Mouse (Mus musculus): ENCODE data around the gene Nxnl1.

DNA sequence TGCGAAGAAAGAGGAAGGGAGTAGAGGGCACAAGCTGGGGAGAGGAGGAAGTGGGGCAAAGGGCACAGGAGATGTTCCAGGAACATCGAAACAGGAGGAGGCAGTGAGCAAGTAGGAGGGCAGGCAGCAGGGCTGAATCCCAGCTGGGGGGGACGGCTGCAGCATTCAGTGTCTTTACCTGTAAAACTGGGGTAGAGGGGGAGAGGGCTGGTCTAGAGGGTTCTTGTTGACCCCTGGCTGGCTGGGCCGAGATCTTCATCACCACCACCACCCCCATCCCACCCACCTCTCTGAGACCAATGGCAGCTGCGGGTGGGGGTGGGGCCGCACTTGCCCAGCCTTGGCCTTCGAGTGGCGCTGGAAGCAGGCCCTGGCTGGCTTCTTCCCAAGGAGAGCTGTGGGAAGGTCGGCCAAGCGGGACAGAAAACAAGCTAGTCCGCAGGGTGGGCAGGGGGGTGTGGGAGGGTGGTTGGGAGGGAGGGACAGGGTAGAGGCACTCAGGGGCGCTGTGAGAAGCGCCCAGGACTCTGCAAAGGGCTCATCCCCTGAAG lies 2.1 kb upstream of the Nxnl1 start, which contains the start of gene Slc27a1:
- TF ChIP-seq CTCF (IDR thresholded peaks at IDR 0.05) (no peak), EP300 (IDR thresholded peaks at IDR 0.05) (no peak)

Data from lung, postnatal 0 days (tissue).